ENCODE assay signal across 8 mouse cellular contexts in the genomic region with DNA sequence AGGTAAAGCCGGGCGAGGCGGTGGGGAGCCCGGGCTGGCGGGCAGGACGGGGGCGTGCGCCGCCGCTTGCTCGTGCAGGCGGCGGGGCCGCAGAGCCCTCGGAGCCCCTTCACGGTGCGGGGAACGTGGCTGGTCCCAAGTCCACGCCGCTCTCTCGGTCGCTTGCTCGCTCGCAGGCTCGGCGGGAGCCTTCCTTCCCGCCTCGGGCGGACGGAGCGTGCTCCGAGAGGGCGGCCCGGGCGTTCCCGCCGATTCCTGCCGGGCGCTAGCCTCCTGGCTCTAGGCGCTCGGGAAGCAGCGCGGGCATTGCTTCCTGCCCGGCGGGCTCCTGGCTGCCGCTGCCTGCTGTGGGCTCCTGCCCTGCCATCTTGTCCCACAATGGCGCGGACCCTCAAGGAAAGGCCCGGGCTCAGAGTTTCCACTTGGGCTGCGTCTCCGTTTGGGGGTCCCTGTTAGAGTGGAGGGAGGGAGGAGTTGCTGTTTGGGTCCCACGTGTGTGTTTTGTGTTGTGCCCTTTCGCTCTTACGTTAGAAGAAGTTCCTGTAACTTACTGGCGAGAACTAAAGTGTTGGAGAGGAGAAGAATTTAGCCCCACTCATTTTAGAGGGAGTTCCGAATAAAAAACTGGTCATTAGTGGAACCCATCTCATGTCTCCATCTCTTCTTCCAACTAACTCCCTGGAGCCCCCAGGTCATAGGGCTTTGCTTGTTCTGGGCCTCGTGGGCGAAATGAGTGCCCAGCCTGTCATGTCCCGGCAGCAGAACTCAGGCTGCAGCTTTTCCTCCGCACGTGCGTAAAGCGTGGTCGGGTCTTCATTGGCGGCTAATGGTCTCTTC. TPM values are rescaled to one million over a fixed set of nuclear protein-coding genes. Genes with fewer than 3 reads are reported as not detected.
A peak's percentile ranks its signal among the peaks of the same experiment; 100 is the strongest.
DNase-seq lines count a peak whose midpoint lies in the region; ATAC-seq and TF ChIP-seq lines count a peak whose summit lies in the region.

No protein-coding gene starts in this region.

- 0 out of 2 replicates have a peak, but pooled peaks cover 7% of the 10 kb centered on the region for H3K36me3 ChIP-seq in forebrain, postnatal 0 days (ENCODE audit: insufficient read depth)
- no peaks in the 10 kb centered on the region for H3K36me3 ChIP-seq in hindbrain, embryonic 11.5 days (ENCODE audit: control insufficient read depth, insufficient read depth, low read length)

- in situ Hi-C loops in Patski (cut with MboI; ENCODE audit: low pct_unique_long_range_greater_than_20kb): no loop called here

- no peaks in the 10 kb centered on the region for H3K9me3 ChIP-seq in forebrain, postnatal 0 days (ENCODE audit: low read length)
- no peaks in the 10 kb centered on the region for H3K9me3 ChIP-seq in hindbrain, embryonic 11.5 days (ENCODE audit: control insufficient read depth, low read length)

- H3K4me3 ChIP-seq in forebrain, postnatal 0 days (ENCODE audit: low read depth, low read length): peak overlapping the region; percentile 99
- H3K4me3 ChIP-seq in hindbrain, embryonic 11.5 days (ENCODE audit: low read depth, low read length): peak overlapping the region; percentile 99

- ATAC-seq in Patski: peak; percentile 8
- ATAC-seq in forebrain, postnatal 0 days: peak; percentile 46
- peak; percentile 51 for ATAC-seq in hindbrain, embryonic 11.5 days (ENCODE audit: low FRiP score)
- no peak for ATAC-seq in megakaryocyte-erythroid progenitor cell, adult 5-6 weeks (replicated peaks; ENCODE audit: low FRiP score, low TSS enrichment, poor library complexity, severe bottlenecking)

- 3% methylated on average over 65 of the region's 65 CpGs for WGBS in forebrain, postnatal 0 days
- WGBS in hindbrain, embryonic 11.5 days: 0% methylated on average over 58 of the region's 65 CpGs

- peak overlapping the region; percentile 76 for H3K4me2 ChIP-seq in forebrain, postnatal 0 days (ENCODE audit: low read depth)
- H3K4me2 ChIP-seq in hindbrain, embryonic 11.5 days (replicated peaks; ENCODE audit: low read depth, low read length): peak overlapping the region; percentile 60

- H3K4me1 ChIP-seq in forebrain, postnatal 0 days (ENCODE audit: insufficient read depth): peaks cover 11% of the 10 kb centered on the region
- H3K4me1 ChIP-seq in hindbrain, embryonic 11.5 days (replicated peaks; ENCODE audit: control insufficient read depth, insufficient read depth, low read length): no peaks in the 10 kb centered on the region

- CTCF ChIA-PET in Patski (lab: Charles Lee): no interaction called here

- no peaks in the 10 kb centered on the region for H3K27me3 ChIP-seq in Patski
- H3K27me3 ChIP-seq in forebrain, postnatal 0 days (ENCODE audit: insufficient read depth, low read length): no peaks in the 10 kb centered on the region; the same call in 1 of the 2 replicates
- H3K27me3 ChIP-seq in hindbrain, embryonic 11.5 days (ENCODE audit: control insufficient read depth, insufficient read depth, low read length): no peaks in the 10 kb centered on the region

- TF ChIP-seq CTCF in Patski (IDR thresholded peaks at IDR 0.05): no peak
- TF ChIP-seq CTCF in forebrain, postnatal 0 days (IDR thresholded peaks at IDR 0.05; ENCODE audit: low read depth): no peak

- H3K27ac ChIP-seq in forebrain, postnatal 0 days (ENCODE audit: low read depth, low read length): peak overlapping the region; percentile 94
- H3K27ac ChIP-seq in hindbrain, embryonic 11.5 days (ENCODE audit: low read depth, low read length): peak overlapping the region; percentile 68

- no peak for DNase-seq in Patski (ENCODE audit: low read depth, low spot score)
- peak; percentile 31 to 57 for DNase-seq in cerebellum, adult 18-20 months
- peak; percentile 22 for DNase-seq in forebrain, postnatal 0 days
- peak; percentile 64 for DNase-seq in hindbrain, embryonic 11.5 days (ENCODE audit: low spot score)
- DNase-seq in layer of hippocampus, postnatal 14 days (ENCODE audit: low spot score in 2 of 2): peak; percentile 6 to 24
- peak; percentile 51 to 56 for DNase-seq in lung, postnatal 4 days
- peak; percentile 23 to 29 for DNase-seq in right cerebral cortex, adult 2 months (ENCODE audit: low spot score in 2 of 2)

- POLR2A ChIA-PET in Patski (lab: Charles Lee): interaction anchor here (0.5 kb wide), 1 partner anchor 88 kb away, joined by 3 read pairs; no protein-coding TSS in a partner anchor

- peak overlapping the region; percentile 94 for H3K9ac ChIP-seq in forebrain, postnatal 0 days
- H3K9ac ChIP-seq in hindbrain, embryonic 11.5 days (ENCODE audit: low read depth, low read length): peak overlapping the region; percentile 100

RNA-seq across cellular contexts. Expression of a gene that starts 29.6 kb away (rescaled TPM):
- 570 TPM for polyA plus RNA-seq in Patski (2021)
- total RNA-seq in forebrain, postnatal 0 days (2014; rRNA removed): 265 and 306 TPM in 2 replicates
- 316 and 331 TPM in 2 replicates for polyA plus RNA-seq in forebrain, postnatal 0 days (2015; fragmentation: Nextera tagmentation; extraction: Ambion mirVana)
- polyA plus RNA-seq in hindbrain, embryonic 11.5 days (2014; fragmentation: Nextera tagmentation; extraction: Ambion mirVana): 546 and 563 TPM in 2 replicates
- 100 to 1,000 TPM; 227 to 243 TPM for total RNA-seq in layer of hippocampus, postnatal 14 days (2021)
- 952 and 1,071 TPM in 2 replicates for total RNA-seq in megakaryocyte-erythroid progenitor cell, adult 5-6 weeks (2014; fragmentation: Nextera tagmentation)
- total RNA-seq in megakaryocyte-erythroid progenitor cell, adult 5-6 weeks (2017): 3,362 and 3,603 TPM in 2 replicates
